Mouse (Mus musculus): ENCODE measurements around the gene Tufm.

GRCm38 (mm10) chr7:126501684-126502022 is 14.5 kb downstream of the Tufm start:
- TF ChIP-seq POLR2A (IDR thresholded peaks at IDR 0.05; ENCODE audit: low read depth, low read length) (no peak; the same call in 1 of the 2 replicates), CTCF (IDR thresholded peaks at IDR 0.05; ENCODE audit: borderline replicate concordance, insufficient read depth, low read length) (no peak)
